Mouse (Mus musculus) granulocyte monocyte progenitor cell, adult 5-6 weeks (primary cell): Measurements from ENCODE around the gene Pgpep1l. TPM values are rescaled to one million over a fixed set of nuclear protein-coding genes. Genes with fewer than 3 reads are reported as not detected.
A peak's percentile ranks its signal among the peaks of the same experiment; 100 is the strongest.
"Not testable (repeated sequence)": the region's sequence is repeated elsewhere in the genome, so short reads cannot be mapped to it uniquely, and the experiment has no call there.

ENCODE experiments used
- ATAC-seq: replicated peaks from 2 replicates; pipeline ENCODE4 v1.8.0; 2016; ENCODE audit warnings: mild to moderate bottlenecking, moderate TSS enrichment, inconsistent platforms; ENCODE audit not compliant: poor library complexity, severe bottlenecking
- total RNA-seq, 2 experiments: library from RNA; stranded (forward) in 1 of 2; stranded (reverse) in 1 of 2; fragments of 200-712, 200-1000 nt in 1 of 2; fragments of >200 nt in 1 of 2; fragmentation: Nextera tagmentation in 1 of 2; gene quantifications; 2 replicates each; pipeline ENCODE4 v1.2.3; 2014 to 2017

The Pgpep1l gene
- not detected in 2 replicates for total RNA-seq (2014; fragmentation: Nextera tagmentation)
- not detected in 2 replicates for total RNA-seq (2017)

DNA sequence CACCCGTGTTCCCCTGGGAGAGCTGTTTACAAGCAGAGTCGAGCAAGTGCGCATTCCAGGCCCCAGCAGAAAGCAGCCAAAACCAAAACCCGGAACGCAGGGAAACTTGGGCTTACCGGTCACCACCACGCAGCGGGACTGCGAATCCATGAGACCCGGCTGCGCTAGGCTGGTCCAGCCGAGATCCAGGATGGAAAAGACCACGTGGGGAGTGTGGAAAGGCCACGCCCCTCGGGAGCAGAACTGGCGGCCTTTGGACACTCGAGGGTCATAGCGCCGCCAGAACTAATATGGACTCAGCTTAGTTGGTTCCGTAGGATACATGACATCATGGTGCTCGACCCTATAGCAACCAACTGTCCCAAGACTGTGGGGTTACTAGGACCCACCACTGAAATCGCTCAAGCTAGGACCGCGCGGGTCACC is at the start of gene Pgpep1l:
Gene Pgpep1l, minus strand, starts transcription at position 206 of the 426 bp plus-strand sequence.
- peak; percentile 17; the same call in 1 of the 2 replicates for ATAC-seq

DNA sequence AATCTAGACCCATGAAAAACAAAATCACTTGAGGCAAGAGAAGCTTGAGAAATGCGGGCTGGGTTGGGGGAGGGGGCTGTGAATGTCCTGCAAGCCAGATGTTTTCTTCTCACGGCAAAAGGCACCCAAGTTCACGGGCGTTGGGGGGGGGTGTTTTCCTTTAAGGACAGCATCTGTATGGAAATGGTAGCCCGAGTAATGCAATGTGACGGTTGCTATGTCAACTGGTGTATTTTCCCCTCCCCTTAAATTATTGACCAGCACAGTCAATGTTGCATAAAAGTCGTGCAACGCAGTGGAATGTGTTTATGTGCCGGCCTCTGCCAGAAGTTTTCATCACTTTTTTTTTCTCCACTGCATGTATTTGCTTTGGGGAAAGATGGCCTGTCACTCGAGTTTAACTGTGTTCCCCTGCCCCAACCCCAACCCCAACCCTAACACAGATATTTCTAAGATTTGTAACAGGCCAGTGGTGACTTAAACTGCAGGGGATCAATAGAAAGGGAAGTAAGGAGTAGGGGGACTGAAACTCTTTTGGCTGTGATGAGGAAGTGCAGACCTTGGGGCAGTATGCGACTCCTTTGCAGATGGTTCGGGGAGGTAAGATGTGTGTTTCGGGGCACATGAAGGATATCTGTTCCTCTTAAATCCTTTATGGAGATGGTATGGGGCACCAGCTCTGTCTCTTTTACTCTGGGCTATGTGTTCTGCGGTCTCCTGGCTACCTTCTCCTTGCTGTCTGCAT is 49.2 kb upstream of the Pgpep1l start:
- peak; percentile 87 for ATAC-seq

DNA sequence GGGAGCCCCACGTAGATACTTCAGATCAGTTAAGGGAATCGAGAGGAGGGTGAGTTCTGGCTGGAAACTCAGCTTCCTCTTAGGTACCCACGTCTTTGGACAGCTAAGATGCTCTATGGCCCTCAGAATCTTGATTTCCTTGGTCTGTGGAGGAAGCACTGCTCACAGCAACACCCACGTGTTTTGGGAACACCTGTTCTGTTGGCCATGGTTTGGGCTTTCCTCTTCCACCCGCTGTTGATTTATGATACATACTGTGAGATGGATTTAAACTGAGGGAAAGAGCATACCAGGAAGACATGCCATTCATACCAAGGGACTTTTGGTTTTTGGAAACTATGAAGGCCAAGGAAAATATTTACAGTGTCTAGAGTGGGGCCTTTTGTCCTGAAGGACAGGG is 48.4 kb upstream of the Pgpep1l start:
- ATAC-seq, result no peak

DNA sequence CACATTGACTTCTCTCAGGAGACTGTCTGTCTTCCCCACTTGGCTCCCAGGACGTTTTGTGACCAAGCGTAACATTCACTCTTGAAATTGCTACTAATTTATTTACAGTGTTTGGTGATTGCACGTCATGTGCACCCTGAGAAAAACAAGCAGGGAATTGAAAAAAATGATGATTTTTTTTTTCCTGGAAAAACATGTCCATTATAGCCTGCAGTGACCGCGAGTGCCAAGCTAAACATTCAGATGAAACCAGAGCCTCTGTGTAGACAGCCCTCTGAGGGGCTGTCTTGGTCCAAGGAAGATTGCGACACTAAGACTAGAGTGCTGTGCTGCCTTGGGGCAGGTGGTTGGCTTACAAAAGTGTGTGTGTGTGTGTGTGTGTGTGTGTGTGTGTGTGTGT is 47.4 kb upstream of the Pgpep1l start:
- ATAC-seq, result peak; percentile 40

DNA sequence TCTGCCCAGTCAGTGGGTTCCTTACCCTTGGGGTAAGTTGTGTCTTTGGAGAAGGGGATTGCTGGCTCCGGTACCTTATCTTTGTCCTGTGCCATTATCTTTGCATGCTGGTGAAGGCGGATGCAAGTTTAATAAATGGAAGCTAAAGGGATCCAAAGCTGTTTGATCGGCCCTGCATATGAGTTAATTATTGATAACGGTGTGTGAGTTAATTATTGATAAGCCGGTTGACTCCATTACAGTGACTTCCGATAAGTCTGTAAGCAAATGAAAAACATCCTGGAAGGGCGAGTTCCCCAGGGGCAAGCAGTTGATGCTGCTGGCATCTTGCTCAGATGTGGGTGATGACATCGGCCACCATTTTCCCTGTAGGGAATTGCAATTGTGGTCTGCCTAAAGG is 42.7 kb upstream of the Pgpep1l start:
- ATAC-seq, result no peak

DNA sequence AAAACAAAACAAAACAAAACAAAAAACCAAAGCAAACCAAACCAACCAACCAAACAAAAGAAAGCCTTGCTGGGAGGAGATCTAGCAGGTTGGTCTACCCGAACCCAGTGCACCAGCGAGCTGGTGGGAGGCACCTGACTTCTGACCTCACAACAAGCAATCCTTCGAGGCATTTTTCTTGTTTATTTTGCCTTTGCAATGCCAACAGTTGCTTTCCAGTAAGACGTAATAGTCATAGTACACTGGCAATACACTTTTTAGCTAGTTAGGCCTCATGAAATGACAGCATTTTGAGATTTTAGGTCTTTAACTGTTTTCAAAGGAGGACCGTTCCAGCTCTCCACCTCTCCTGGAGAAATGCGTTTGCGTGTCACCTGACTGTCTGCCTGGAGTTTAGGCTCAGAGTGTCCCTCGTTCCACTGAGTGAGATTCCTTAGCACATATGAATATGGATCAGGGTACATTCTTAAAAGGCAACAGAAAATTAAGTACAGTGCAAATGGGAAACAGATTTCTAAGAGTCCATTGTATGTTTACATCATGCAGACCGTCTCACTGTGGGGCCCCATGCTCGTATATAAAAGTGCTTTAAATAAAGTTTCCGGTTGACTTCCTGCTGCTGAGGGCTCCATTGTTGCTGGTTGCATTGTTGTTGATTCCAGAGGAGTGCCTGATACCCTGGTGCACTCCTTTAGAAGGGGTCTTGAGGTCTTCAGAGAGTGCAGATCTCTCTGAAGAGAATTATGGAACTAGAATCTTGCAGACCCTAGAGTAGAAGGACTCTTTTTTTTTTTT is 41.9 kb upstream of the Pgpep1l start:
- ATAC-seq, result no peak

DNA sequence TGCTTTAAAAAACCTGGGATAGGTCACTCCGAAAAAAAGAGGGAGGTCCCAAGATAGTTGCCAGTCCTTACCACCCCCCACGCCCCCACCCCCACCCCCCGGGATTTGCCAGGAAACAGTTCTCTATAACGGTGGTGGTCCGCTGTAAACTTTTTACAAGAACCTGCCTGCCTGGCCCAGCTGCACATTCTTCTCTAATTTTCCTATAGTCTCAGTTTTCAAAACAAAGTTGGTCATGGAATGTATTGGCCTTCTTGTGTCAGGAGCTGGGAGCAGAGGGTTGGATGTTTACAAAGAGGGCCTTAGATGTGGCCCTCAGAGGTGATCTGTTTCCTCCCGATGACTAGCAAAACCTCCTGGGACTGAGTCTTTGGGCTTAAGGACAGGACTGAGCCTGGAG is 39.7 kb upstream of the Pgpep1l start:
- no peak for ATAC-seq

DNA sequence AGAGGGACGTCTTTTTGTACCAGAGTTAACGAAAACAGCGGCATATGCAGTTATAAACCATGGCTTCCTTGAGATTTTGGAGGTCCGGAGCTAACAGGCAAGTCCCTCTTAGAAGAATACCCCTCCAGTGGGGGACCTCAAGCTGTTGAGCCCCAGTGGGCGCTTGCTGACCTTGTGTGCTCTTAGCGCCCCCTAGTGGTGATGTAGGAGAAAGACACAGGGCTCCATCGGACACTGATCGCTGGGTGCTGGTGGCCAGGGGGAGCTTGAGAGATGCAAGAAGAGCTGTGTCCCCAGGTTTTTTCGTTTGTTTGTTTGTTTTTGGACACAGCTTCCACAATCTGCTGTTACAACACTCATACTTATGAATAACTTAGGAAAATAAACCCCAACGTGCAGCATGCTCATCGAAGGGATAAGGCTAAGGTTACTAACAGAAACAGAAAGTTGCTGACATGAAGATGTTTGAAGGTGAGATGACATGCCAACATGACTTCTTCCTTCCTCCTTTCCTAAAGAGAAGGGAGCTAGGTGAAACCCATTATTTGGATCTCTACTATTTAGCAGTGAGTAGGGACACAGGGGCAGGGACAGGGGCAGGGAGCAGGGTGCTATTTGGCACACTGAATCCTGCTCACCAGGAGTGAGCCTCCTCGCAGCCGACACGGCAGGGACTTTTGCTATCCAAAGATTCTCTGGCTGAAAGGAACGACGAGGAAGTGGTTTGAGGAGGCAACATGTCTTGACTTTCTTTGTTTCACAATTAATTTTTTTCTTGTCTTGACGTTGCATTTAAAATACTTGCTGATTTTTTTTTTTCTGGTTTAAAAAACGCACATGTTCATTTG is 38.8 kb upstream of the Pgpep1l start:
- peak; percentile 95 for ATAC-seq

DNA sequence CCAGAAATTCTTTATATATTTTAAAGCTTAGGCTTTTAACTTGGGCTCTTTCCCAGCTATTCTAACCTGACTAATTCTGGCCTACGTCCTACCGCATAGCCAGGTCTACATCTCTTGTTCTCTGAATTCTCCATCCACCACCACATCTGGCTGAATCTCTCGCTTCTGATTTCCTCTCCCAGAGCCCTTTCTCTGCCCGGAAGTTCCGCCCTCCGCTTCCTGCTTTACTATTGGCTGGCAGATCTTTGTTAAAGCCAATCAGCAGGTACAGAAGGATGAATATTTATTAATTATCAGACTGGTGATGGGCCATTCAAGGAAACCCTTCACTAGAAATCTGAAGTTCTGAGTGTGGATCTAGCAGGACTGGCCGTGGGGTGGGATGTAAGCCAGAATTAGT is 37.1 kb upstream of the Pgpep1l start:
- ATAC-seq, result no peak

DNA sequence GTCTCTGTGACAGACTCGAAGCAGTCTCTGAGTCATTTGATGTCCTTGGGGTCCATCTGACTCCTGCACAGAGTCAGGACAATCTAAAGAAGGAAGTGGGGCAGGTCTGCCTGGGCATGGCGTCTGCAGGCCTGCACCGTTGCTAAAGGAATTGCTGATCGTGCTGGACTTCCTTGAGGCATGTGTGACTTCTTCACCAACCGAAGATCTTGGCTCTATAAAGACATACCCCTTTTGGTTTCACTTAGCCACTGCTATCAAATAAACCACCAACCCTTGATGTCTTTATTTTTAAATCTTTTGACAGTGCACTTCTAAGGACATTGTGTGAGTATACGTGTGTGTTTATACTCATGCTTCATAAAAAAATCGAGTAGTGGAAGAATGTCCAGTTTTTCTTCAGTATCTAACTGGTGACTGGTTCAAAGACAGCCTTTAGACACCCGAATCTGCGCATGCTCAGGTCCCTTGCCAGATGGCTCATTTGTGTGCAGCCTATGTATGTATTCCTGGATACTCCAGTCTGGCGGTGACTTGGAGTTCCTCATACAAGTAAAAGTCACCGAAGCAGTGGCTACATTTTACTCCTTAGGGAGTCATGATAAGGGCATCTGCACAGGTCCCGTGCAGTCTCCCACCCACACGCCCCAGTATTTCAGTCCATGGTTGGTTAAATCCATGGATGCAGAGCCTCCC is 34.5 kb upstream of the Pgpep1l start:
- no peak for ATAC-seq

DNA sequence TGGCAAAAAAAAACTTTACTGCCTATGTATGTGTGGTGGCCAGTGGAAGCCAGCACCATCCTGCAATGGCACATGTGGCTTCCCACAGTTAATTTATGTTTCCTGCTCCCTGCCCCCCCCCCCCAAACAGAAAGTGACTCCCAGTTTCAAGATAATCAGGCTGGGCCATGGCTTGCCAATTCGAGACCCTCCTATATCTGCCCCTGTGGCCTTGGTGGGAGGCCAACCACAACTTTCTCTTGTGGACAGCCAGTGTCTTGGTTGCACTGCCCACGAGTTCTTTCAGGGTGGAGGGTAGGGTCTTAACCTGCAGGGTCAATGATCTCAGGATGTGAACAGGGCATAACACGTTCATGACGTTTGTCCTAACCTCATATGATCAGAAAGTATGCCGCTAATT is 32.5 kb upstream of the Pgpep1l start:
- no peak for ATAC-seq

DNA sequence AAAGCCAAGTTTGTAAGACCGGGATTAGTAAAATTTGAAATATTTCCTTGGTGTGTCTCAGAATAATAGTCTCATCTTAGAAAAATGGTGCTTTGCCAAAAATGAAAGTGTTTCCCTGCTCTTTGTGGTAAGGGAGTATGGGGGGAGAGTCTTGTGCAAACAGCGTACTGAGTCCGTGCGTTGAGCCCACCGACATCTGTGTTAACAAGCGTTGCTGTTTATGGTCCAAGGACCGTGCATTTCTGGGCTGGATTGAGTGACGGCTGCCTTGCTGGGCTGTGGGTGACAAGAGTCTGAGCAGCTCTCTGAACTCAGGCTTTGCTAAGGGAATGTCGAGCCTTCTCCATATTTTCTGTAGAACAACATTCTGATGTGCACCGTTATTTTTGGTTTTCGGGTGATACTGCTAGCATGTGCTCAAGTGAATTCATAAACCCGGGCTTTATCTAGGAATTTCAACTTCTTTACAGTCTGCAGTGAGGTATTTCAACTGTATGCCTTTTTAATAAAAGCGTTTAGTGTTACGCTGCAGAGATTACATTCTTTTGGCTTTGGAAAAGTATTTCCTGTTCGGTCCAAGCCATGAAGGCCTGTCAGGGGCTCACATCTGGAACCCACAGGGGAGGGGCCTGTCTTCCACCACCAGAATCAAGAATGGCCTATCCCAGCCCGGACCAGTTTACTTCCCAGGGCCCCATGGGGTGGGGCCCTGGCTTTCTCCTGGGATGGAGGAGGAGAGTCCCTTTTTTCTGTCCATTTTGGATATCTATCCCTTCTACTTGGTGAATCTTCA is 30.2 kb upstream of the Pgpep1l start:
- ATAC-seq, result peak; percentile 67

DNA sequence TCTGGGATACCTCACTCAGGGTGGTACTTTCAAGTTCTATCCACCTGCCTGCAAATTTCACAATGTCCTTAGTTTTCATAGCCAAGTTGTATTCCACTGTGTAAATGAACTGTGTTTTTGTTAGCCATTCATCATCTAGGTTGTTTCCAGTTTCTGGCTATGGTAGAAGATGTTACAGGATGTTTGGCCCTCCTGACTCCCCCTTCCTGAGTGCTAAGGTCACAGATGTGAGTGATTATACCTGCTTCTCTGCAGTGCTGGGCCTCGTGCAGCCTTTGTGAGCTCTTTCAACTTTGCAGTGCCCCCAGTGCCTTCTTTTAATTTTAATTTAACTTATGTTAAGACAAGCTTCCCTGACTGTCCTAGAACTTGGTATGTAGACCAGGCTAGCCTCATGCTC is 27.6 kb upstream of the Pgpep1l start:
- ATAC-seq, result no peak

DNA sequence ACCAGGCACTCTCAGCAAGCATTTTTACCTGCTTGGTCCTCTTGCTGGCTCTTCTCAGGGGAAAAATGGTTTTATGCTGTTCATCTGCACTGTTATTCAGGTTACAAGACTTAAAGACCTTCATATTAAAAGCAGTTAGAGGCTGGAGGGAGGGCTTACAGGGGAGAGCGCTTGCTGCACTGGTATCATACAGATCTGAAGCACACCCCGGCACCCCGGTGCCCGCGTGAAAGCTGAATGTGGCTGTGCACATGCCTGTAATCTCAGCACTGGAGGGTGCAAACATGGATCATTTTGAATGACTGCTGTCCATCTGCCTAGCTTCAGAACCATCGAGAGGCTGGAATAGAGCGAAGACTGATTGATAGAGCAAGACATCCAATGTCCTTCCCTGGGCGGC is 25.0 kb upstream of the Pgpep1l start:
- no peak for ATAC-seq

DNA sequence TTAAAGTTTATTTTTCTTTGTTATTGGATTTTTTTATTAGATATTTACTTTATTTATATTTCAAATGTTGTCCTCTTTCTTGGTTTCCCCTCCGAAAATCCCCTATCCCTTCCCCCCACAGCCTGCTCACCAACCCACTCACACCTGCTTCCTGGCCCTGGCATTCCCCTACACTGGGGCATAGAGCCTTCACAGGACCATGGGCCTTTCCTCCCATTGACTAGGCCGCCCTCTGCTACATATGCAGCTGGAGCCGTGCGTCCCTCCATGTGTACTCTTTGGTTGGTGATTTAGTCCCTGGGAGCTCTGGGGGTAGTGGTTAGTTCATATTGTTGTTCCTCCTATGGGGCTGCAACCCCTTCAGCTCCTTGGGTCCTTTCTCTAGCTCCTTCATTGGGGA is 24.0 kb upstream of the Pgpep1l start:
- not testable (repeated sequence) for ATAC-seq

DNA sequence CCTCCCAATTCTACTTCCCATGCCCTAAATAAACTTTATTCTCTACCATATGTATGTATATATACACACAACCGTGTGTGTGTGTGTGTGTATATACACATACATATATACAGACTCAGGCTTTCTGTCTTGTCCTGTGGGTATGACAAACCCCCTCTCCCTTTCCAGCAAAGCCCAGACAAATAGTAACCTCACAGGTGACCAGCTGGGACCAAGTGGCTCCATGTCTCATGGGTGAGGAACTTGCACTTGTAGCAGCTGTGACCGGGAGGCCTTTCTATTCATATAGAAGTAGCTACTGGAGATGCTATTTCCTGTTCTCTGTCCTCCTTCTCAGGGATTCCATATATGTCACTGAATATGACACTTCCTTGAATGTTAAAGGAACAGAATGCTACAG is 23.5 kb upstream of the Pgpep1l start:
- no peak for ATAC-seq

DNA sequence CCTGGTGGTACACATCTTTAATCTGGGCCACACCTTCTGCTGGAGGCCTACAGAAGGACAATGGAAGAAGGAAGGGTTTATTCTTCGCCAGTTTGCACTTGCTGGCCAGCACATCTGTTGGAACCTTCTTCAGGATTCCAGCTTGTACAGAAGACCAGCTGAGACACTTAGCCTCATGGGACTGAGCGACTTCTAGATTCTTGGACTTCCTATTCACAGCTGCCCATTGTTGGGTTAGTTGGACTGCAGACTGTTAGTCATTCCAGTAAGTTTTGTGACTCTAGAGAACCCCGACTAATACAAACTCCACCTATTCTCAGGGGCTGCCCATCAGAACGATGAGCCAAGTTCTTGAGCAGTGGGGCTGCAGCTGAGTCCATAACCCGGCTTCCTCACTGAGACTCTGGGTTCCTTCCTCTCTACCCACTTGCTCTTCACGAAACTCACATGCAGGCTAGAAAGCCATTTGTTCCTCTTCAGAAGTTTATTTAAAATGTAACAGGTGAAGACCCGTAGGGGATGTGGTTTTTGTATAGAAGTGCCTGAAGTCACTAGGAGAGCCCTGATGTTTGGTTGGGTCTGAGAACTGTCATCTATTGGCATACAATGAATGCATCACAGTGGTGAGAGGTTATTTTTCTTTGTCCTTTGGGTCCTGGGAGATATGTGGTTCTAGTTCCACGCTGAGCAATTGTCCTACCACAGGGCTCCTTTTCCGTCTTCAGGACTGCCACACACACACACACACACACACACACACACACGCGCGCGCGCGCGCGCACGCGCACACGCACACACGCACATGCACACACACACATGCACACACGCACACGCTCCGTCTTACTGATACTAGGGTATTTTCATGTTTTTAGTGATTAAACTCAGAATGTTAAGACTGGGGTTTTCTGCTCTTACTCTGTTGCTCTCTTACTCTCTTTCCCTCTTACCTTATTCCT is 22.8 kb upstream of the Pgpep1l start:
- ATAC-seq, result no peak

DNA sequence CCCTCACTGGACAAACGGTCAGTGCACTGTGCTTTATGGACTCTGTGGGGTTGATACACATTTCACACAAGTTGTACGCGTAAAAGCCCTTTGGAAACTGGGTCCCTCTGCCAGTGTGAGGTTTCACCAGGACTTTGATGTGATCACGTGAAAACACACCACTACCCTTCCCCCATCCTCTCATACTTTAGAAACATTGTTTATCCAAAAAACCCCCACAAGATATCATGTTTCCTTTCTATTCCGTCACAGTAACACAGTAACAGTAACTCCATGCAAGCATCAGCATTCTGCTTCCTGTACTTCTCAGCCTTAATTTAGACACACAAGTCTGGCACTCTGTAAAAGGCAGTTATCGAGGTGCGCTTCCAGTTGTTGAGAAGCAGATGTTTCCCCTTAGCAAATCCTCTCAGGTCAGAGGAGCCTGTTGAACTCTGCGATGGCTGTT is 21.8 kb upstream of the Pgpep1l start:
- ATAC-seq, result no peak
